Mouse (Mus musculus) intestine, postnatal 0 days (tissue): ENCODE data around the gene Fam129b. TPM values are rescaled to one million over a fixed set of nuclear protein-coding genes. Genes with fewer than 3 reads are reported as not detected.

Experiments
- ATAC-seq: fragments of 200-750 bp; cut with Nextera tagmentation; 2 replicates; pipeline ENCODE4 v1.8.0; 2017; ENCODE audit warnings: mild to moderate bottlenecking, moderate TSS enrichment, moderate library complexity
- H3K27ac ChIP-seq: fragments of 300-500 bp; sonication (generic); 2 replicates; pipeline ENCODE4 v1.5.1; 2014; ENCODE audit warnings: mild to moderate bottlenecking, low read depth, low read length, moderate library complexity
- H3K27me3 ChIP-seq: fragments of 300-500 bp; sonication (generic); replicated peaks from 2 replicates; pipeline ENCODE4 v1.6.1; 2014; ENCODE audit warnings: low read length, mixed read lengths; ENCODE audit not compliant: control insufficient read depth, insufficient read depth
- H3K36me3 ChIP-seq: fragments of 300-500 bp; sonication (generic); 2 replicates; pipeline ENCODE4 v1.6.1; 2014; ENCODE audit warnings: mild to moderate bottlenecking, moderate library complexity; ENCODE audit not compliant: control insufficient read depth, insufficient read depth
- H3K4me1 ChIP-seq: fragments of 300-500 bp; sonication (generic); replicated peaks from 2 replicates; pipeline ENCODE4 v1.6.1; 2014; ENCODE audit warnings: antibody characterized with exemption, low read length, mixed read lengths; ENCODE audit not compliant: control insufficient read depth, insufficient read depth
- H3K4me2 ChIP-seq: fragments of 300-500 bp; sonication (generic); replicated peaks from 2 replicates; pipeline ENCODE4 v1.6.1; 2014; ENCODE audit warnings: low read depth, mild to moderate bottlenecking, moderate library complexity
- H3K4me3 ChIP-seq: fragments of 300-500 bp; sonication (generic); 2 replicates; pipeline ENCODE4 v1.5.1; 2014; ENCODE audit warnings: low read depth, low read length
- H3K9ac ChIP-seq: fragments of 300-500 bp; sonication (generic); 2 replicates; pipeline ENCODE4 v1.6.1; 2014; ENCODE audit warnings: mild to moderate bottlenecking, low read depth, low read length
- H3K9me3 ChIP-seq: fragments of 300-500 bp; sonication (generic); 2 replicates; pipeline ENCODE4 v1.6.1; 2016; ENCODE audit warnings: mixed run types; ENCODE audit not compliant: control insufficient read depth
- CTCF ChIP-seq: sonication (generic); IDR thresholded peaks from 2 replicates; pipeline ENCODE4 v1.5.1; 2016; ENCODE audit warnings: low read depth, mild to moderate bottlenecking, control low read depth, antibody characterized with exemption, moderate library complexity
- WGBS: fragments of 180-500 bp; shearing (Covaris S2); extraction: QIAGEN DNeasy Blood & Tissue Kit; methylation state at CpG from one replicate; pipeline ENCODE4 v1.1.7; 2014; 5-methylcytosine and 5-hydroxymethylcytosine counted together
- polyA plus RNA-seq: library from polyadenylated mRNA; unstranded; fragments of >200 nt; fragmentation: Nextera tagmentation; extraction: Ambion mirVana; gene quantifications from 2 replicates; pipeline ENCODE4 v1.2.1, GENCODE M21; 2015

Gene Fam129b
- polyA plus RNA-seq, 1 experiment from 2014 or later = 15.3 TPM

DNA sequence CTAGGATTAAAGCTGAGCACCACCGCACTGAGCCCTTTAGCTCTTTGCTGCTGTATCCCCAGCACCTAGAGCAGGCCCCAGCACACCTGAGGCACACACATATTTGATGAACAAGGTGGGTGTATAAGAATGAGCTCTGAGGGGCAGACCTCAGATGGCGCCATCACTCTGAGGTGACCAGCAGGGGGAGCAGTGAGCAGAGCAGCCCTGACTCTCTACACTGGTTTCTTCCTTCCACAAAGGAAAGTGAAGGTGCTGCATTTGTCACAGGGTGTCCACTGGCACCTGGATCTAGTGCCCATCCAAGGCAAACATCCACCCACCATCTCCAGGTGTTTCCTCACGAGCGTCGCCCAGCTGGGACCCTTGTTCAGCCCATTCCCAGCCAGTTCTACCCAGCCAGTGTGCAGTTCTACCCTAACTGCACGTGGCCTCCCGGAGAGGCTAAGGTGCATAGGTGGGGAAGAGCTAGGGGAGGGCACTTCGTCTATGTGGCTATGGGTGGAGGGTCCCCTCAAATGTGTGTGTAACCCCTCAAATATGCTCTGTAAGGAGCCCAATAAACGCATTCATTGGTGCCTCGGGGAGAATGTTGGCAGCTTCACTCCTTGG is 16.8 kb upstream of the Fam129b start:
- ATAC-seq = 0 out of 2 replicates have a peak, but pooled peaks have one; percentile 25
- WGBS = 50% methylated on average over 10 of the region's 10 CpGs
- Histone ChIP-seq H3K36me3 (no peaks in the 10 kb centered on the region), H3K27ac (no peak overlapping the region), H3K9ac (no peak overlapping the region), H3K4me1 (no peaks in the 10 kb centered on the region), H3K4me3 (no peak overlapping the region), H3K27me3 (no peaks in the 10 kb centered on the region), H3K4me2 (no peak overlapping the region), H3K9me3 (no peaks in the 10 kb centered on the region)
- TF ChIP-seq CTCF = peak; percentile 96

DNA sequence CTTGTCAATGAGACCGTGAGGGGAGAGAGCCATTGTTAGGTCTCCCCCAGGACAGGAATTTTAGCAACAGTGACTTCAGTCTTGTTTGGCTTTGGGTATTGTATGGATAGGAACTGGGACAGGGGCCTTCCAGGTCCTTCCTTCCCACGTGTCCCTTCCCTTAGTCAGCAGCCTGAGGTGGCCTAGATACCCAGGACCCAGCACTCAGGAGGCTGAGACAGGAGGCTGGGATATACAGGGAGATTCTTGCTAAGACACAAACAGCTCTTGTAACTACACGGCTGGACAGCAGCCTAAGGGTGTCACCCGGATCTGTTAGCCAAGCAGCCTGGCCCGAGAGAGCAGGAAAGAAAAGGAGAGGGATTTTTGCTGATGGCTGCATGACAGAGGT is 16.3 kb upstream of the Fam129b start:
- Histone ChIP-seq H3K4me3 (no peak overlapping the region), H3K36me3 (no peaks in the 10 kb centered on the region), H3K4me1 (no peaks in the 10 kb centered on the region), H3K4me2 (no peak overlapping the region), H3K27ac (no peak overlapping the region), H3K9me3 (no peaks in the 10 kb centered on the region), H3K27me3 (no peaks in the 10 kb centered on the region), H3K9ac (no peak overlapping the region)
- ATAC-seq = no peak
- 82% methylated on average over 5 of the region's 5 CpGs for WGBS
- TF ChIP-seq CTCF = no peak

DNA sequence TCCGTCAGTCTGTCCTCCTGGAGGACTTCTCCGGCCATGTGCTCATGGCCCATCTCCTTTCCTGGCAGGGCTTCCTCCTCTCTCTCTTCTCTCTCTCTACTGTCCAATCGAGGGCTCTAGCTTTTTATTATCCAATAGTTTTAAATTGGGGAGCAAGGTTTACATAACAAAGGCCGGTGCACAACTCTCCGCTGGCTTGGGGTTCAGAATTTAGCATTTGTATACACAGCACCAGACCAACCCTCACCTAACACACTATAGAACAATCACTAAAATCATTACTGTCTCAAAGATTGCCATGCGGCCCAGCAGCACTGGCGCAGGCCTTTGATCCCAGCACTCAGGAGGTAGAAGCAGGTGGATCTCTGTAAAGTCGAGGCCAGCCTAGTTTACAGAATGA is 15.1 kb upstream of the Fam129b start:
- Histone ChIP-seq H3K27ac (no peak overlapping the region), H3K9ac (no peak overlapping the region), H3K4me1 (no peaks in the 10 kb centered on the region), H3K36me3 (no peaks in the 10 kb centered on the region), H3K9me3 (no peaks in the 10 kb centered on the region), H3K27me3 (no peaks in the 10 kb centered on the region), H3K4me2 (no peak overlapping the region), H3K4me3 (no peak overlapping the region)
- TF ChIP-seq CTCF = no peak
- WGBS = 79% methylated on average over 8 of the region's 8 CpGs
- no peak for ATAC-seq

DNA sequence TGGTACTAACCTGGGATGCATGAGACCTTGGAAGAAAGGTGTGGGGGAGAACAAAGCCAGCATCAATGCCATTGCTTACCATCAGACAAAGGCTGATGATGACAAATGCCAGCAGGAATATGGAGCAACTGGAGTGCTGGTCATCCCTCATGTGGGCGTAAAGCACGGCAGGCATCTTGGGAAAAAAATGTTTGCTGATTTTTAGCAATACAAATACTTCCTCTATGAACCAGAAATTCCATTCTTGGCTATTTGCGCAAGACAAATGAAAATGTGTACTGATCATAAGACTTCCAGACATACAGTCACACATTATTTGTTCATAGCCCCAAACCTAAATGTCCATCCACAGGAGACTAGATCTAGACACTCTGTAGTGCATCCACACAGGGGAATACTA is 12.6 kb upstream of the Fam129b start:
- Histone ChIP-seq H3K9ac (no peak overlapping the region), H3K36me3 (no peaks in the 10 kb centered on the region), H3K27me3 (no peaks in the 10 kb centered on the region), H3K4me3 (no peak overlapping the region), H3K4me2 (no peak overlapping the region), H3K9me3 (no peaks in the 10 kb centered on the region), H3K4me1 (no peaks in the 10 kb centered on the region), H3K27ac (no peak overlapping the region)
- WGBS = 89% methylated on average over 3 of the region's 3 CpGs
- ATAC-seq = no peak
- no peak for TF ChIP-seq CTCF

DNA sequence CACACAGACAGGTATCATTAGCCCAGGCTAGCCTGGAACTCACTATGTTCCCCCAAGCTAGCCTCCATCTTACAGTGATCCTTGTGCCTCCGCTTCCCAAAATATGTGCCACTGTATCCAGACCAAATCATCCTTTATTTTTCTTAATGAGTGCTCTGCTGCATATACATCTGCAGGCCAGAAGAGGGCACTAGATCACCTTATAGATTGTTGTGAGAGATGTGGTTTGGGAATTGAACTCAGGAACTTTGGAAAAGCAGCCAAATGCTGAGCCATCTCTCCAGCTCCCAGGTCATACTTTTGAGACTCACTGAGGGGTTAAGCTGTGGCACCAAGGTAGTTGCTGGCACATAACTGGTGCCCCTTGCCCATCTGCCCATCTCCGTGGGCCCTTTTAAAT is 11.2 kb upstream of the Fam129b start:
- H3K4me2 ChIP-seq = no peak overlapping the region
- no peak overlapping the region for H3K4me3 ChIP-seq
- no peaks in the 10 kb centered on the region for H3K36me3 ChIP-seq
- peak; percentile 90 for TF ChIP-seq CTCF
- H3K27ac ChIP-seq = no peak overlapping the region
- no peak for ATAC-seq
- H3K9ac ChIP-seq = no peak overlapping the region
- 67% methylated on average over 2 of the region's 2 CpGs for WGBS
- no peaks in the 10 kb centered on the region for H3K4me1 ChIP-seq
- no peaks in the 10 kb centered on the region for H3K9me3 ChIP-seq
- H3K27me3 ChIP-seq = no peaks in the 10 kb centered on the region

DNA sequence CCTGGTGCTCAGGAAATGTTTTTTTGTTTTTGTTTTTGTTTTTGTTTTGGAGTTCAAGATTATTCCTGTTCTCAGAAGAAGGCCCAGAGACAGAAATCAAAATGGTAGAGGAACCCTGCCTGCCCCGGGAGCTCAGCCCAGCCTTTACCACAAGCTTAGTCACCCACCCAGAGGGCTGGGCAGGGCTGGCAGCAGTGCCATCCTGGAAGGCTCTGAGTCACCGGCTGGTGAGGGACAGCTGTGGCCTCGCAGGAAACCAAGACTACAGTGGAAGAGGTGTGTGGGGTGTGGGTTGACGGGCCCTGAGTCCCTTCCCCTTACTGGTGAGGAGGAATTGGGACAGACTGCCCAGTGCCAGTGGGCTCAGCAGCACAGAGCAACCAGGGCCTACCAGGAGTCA is 8.6 kb upstream of the Fam129b start:
- 55% methylated on average over 4 of the region's 4 CpGs for WGBS
- Histone ChIP-seq H3K9me3 (no peaks in the 10 kb centered on the region), H3K27me3 (no peaks in the 10 kb centered on the region), H3K9ac (no peak overlapping the region), H3K4me3 (no peak overlapping the region), H3K36me3 (no peaks in the 10 kb centered on the region), H3K4me2 (no peak overlapping the region), H3K27ac (no peak overlapping the region), H3K4me1 (0 out of 2 replicates have a peak, but pooled peaks cover 4% of the 10 kb centered on the region)
- no peak for TF ChIP-seq CTCF
- no peak for ATAC-seq

DNA sequence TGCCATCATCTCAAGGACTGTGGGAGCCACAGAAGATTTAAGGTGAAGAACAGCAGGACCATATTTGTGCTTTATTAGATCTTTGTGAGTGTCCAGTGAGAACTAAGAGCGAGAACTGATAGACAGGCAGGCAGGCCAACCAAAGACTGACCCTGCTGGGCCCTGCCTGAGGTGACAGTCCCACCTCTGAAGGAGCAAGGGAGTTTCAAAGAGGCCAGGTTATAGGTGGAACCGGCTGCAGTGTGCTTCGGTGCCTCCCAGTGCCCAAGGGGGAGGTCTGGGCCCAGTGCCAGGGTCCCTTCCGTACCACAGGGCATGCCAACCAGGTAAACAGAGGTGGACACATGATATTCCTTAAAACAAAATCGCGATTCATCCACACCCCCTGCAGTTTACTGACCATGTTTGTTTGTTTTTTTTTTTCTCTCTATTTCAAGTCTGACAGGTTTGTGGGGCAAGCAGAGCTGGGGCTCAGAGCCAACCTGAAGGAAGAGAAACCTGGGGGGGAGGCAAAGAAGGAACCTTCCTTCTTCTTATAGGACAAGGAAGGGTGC is 6.1 kb upstream of the Fam129b start:
- WGBS = 40% methylated on average over 6 of the region's 6 CpGs
- H3K4me1 ChIP-seq = peaks cover 4% of the 10 kb centered on the region; the same call in 1 of the 2 replicates
- H3K27ac ChIP-seq = no peak overlapping the region
- H3K4me3 ChIP-seq = no peak overlapping the region
- no peak for TF ChIP-seq CTCF
- 0 out of 2 replicates have a peak, but pooled peaks have one; percentile 9 for ATAC-seq
- H3K9ac ChIP-seq = no peak overlapping the region
- H3K27me3 ChIP-seq = no peaks in the 10 kb centered on the region
- H3K36me3 ChIP-seq = no peaks in the 10 kb centered on the region
- H3K4me2 ChIP-seq = 0 out of 2 replicates have a peak overlapping the region, but pooled peaks have one; percentile 7
- H3K9me3 ChIP-seq = no peaks in the 10 kb centered on the region
